Mouse (Mus musculus): ENCODE measurements around the gene Fam173b. TPM values are rescaled to one million over a fixed set of nuclear protein-coding genes. Genes with fewer than 3 reads are reported as not detected.
A peak's percentile ranks its signal among the peaks of the same experiment; 100 is the strongest.

Fam173b gene
- polyA plus RNA-seq, 1 experiment from 2014 or later: 11.9 TPM

DNA sequence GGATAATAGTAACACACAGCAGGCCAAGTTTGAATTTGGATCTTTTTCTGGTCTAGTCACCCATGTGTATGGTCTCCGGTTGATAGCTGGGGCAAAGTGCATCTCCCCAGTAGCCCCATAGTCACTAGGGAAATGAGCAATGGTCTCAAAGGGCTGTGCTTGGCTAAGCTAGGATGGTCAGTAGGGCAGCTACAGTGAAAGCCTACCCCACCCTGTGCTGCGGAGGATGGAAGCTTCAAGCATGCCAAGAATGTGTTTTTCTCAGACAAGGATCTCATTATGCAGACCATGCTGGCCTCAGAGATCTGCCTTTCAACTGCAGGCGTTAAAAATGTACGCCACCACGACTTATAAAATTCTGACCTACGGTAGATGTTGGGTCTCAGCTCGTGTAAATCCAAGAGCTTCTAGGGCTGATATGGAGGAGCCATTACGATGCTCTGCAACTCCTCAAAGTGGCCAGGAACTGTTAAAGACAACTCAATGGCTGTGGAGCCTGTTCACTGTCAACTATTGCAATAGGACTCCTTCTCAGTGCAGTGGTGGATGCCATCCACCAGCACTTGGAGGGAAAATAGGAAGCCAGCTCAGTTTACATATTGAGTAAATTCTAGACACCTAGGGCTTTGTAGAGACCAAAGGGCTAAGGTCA lies 12.5 kb upstream of the Fam173b start:
- Histone ChIP-seq H3K4me2 (replicated peaks) (no peak overlapping the region), H3K9me3 (no peaks in the 10 kb centered on the region), H3K4me1 (no peaks in the 10 kb centered on the region), H3K27me3 (no peaks in the 10 kb centered on the region), H3K9ac (no peak overlapping the region), H3K27ac (no peak overlapping the region), H3K4me3 (no peak overlapping the region), H3K36me3 (peaks cover 53% of the 10 kb centered on the region)
- ATAC-seq (ENCODE audit: insufficient number of reproducible peaks, insufficient read depth, low FRiP score, low TSS enrichment): no peak
- 63% methylated on average over 8 of the region's 8 CpGs for WGBS

DNA sequence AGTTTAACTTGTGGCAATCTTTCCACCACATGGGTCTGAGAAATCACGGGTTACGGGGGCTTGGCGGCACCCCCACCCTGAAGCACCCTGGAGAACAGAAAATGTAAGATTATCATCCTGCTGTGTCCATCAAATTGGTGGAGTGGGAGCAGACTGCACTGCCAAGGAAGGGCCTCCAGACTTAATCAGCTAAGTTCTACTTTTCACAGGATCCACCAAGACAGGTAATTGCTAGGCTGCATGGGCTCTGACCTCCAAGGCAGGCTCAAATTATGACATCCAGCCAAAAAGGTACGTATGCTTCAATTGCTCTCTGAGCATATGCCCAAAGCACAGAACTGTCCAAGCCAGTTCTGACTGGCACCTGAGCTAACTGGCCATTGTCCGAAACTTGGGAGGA lies 11.5 kb upstream of the Fam173b start:
- Histone ChIP-seq H3K4me3 (no peak overlapping the region), H3K4me1 (no peaks in the 10 kb centered on the region), H3K9me3 (no peaks in the 10 kb centered on the region), H3K27me3 (no peaks in the 10 kb centered on the region), H3K27ac (no peak overlapping the region), H3K4me2 (replicated peaks) (no peak overlapping the region), H3K9ac (no peak overlapping the region), H3K36me3 (peaks cover 63% of the 10 kb centered on the region)
- WGBS: 90% methylated on average over 5 of the region's 5 CpGs
- ATAC-seq (ENCODE audit: insufficient number of reproducible peaks, insufficient read depth, low FRiP score, low TSS enrichment): no peak

DNA sequence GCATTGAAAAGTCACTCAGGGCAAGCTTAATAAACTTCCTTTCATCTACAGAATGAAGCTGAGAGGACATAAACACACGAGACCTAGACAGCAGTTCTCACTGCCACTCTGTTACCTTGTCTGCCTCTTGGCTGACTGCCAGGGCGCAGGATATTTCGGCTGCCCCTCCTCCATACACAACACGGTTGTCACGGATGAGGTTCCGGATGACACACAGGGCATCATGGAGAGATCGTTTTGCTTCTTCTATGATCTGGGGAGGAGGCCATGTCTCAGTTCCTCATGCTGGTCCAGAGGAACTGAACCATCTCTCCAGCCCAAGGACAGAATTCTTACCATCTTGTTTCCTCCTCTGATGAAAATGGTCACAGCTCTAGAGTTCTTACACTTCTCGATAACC lies 9.1 kb upstream of the Fam173b start:
- Histone ChIP-seq H3K9ac (no peak overlapping the region), H3K4me1 (no peaks in the 10 kb centered on the region), H3K27me3 (no peaks in the 10 kb centered on the region), H3K9me3 (no peaks in the 10 kb centered on the region), H3K27ac (no peak overlapping the region), H3K4me2 (replicated peaks) (no peak overlapping the region), H3K36me3 (peaks cover 84% of the 10 kb centered on the region), H3K4me3 (no peak overlapping the region)
- ATAC-seq (ENCODE audit: insufficient number of reproducible peaks, insufficient read depth, low FRiP score, low TSS enrichment): no peak
- 90% methylated on average over 8 of the region's 8 CpGs for WGBS

DNA sequence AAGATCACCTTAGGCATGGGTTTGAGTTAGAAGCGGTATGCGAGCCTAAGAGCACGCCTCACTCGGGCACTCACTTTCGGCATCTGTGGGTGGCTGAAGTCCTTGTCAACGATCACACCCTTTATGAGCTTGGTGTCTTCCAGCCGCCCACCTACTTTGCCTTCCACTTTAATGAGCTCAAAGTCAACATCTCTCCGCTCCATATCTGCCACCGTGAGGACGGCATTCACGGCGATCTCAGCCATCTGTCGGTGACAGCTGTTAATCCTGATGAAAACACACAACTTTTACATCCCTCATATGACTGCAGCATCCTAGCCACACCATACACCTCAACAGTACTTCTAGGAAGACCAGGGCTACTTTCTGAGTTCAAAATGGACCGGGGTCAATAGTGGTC lies 7.4 kb upstream of the Fam173b start:
- peaks cover 2% of the 10 kb centered on the region for H3K4me1 ChIP-seq
- no peak for ATAC-seq (ENCODE audit: insufficient number of reproducible peaks, insufficient read depth, low FRiP score, low TSS enrichment)
- H3K27me3 ChIP-seq: no peaks in the 10 kb centered on the region
- H3K4me2 ChIP-seq (replicated peaks): no peak overlapping the region
- no peak overlapping the region for H3K4me3 ChIP-seq
- peaks cover 81% of the 10 kb centered on the region for H3K36me3 ChIP-seq
- no peak overlapping the region for H3K27ac ChIP-seq
- no peaks in the 10 kb centered on the region for H3K9me3 ChIP-seq
- WGBS: 96% methylated on average over 14 of the region's 14 CpGs
- no peak overlapping the region for H3K9ac ChIP-seq

DNA sequence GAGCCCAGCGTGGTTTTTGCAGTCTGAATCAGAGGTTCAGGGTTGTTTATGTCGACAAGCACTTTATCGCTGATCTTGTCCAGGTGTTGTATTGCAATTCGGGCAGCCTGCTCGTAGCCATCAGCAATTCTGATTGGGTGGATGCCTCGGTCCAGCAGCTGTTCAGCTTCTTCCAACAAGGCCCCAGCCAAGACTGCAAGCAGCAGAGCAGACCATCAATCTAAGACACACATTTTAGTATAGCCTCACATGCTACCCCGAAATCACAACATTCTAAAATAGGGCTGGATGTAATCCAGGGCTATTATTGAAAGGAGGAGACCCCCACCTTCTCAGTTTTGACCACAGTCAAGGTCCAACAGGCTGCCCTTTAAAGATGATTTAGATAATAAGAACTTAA lies 6.0 kb upstream of the Fam173b start:
- Histone ChIP-seq H3K27ac (no peak overlapping the region), H3K4me2 (replicated peaks) (no peak overlapping the region), H3K9me3 (no peaks in the 10 kb centered on the region), H3K36me3 (peaks cover 67% of the 10 kb centered on the region), H3K4me1 (peaks cover 13% of the 10 kb centered on the region), H3K4me3 (no peak overlapping the region), H3K9ac (no peak overlapping the region), H3K27me3 (no peaks in the 10 kb centered on the region)
- whole genome bisulfite sequencing: 88% methylated on average over 7 of the region's 7 CpGs
- ATAC-seq (ENCODE audit: insufficient number of reproducible peaks, insufficient read depth, low FRiP score, low TSS enrichment): no peak

DNA sequence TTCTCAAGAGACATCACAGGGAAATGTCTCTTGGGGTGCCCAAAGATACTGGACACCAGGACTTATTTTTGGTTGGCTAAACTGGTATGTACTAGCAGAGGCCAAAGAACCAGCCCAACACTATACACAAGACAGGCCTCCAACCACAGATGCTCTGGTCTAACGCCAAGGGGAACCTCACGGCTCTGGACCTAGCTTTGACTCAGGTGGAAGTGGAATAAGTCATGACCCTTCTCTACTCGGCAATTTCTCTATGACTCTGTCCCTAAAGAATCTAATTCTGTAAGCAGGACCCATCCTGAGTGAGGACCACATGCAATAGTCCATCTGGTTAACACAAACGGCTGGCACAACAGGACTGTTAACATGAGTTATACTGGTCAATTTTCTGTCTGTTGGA lies 1.8 kb upstream of the Fam173b start:
- H3K9ac ChIP-seq: no peak overlapping the region
- peak overlapping the region; percentile 93 for H3K4me3 ChIP-seq
- no peaks in the 10 kb centered on the region for H3K27me3 ChIP-seq
- H3K36me3 ChIP-seq: peaks cover 25% of the 10 kb centered on the region
- 78% methylated on average over 4 of the region's 4 CpGs for WGBS
- ATAC-seq (ENCODE audit: insufficient number of reproducible peaks, insufficient read depth, low FRiP score, low TSS enrichment): no peak
- H3K4me1 ChIP-seq: peaks cover 21% of the 10 kb centered on the region
- H3K4me2 ChIP-seq (replicated peaks): peak overlapping the region; percentile 95
- H3K27ac ChIP-seq: no peak overlapping the region
- no peaks in the 10 kb centered on the region for H3K9me3 ChIP-seq

GRCm38 (mm10) chr15:31601279-31601645 lies 390 bp upstream of the Fam173b start:
- H3K9me3 ChIP-seq: no peaks in the 10 kb centered on the region
- peak; percentile 75 for ATAC-seq (ENCODE audit: insufficient number of reproducible peaks, insufficient read depth, low FRiP score, low TSS enrichment)
- peak overlapping the region; percentile 97 for H3K9ac ChIP-seq
- no peaks in the 10 kb centered on the region for H3K27me3 ChIP-seq
- peaks cover 21% of the 10 kb centered on the region for H3K4me1 ChIP-seq
- H3K27ac ChIP-seq: peak overlapping the region; percentile 94
- peaks cover 11% of the 10 kb centered on the region for H3K36me3 ChIP-seq
- peak overlapping the region; percentile 95 for H3K4me2 ChIP-seq (replicated peaks)
- H3K4me3 ChIP-seq: peak overlapping the region; percentile 93
- WGBS: under 1% methylated on average over 33 of the region's 33 CpGs

DNA sequence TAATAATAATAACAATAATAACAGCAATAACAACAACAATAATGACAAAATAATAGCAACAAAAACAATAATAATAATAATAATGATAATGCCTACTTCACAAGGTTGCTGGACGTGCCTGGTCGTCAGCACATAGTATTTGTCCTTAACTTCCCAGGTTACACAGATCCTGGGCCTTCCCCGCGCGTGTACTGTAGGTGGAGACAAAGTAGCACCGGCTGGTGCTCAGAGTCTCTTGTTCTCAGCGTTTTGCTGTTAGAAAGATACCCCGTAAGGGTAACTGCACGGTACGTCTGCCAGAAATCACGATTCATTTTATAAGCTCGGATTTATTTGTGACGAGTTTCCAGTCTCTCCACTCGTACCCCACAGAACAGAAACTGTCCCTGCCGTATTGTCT lies 774 bp downstream of the Fam173b start:
- ATAC-seq (ENCODE audit: insufficient number of reproducible peaks, insufficient read depth, low FRiP score, low TSS enrichment): peak; percentile 58
- Histone ChIP-seq H3K4me1 (peaks cover 21% of the 10 kb centered on the region), H3K27me3 (no peaks in the 10 kb centered on the region), H3K4me3 (peak overlapping the region; percentile 93), H3K4me2 (replicated peaks) (peak overlapping the region; percentile 56), H3K36me3 (peaks cover 2% of the 10 kb centered on the region), H3K9me3 (no peaks in the 10 kb centered on the region), H3K9ac (peak overlapping the region; percentile 91), H3K27ac (peak overlapping the region; percentile 94)
- 7% methylated on average over 15 of the region's 15 CpGs for whole genome bisulfite sequencing

GRCm38 (mm10) chr15:31603113-31603512 lies 1.5 kb downstream of the Fam173b start:
- ATAC-seq (ENCODE audit: insufficient number of reproducible peaks, insufficient read depth, low FRiP score, low TSS enrichment): no peak
- 88% methylated on average over 13 of the region's 13 CpGs for WGBS
- peak overlapping the region; percentile 91 for H3K9ac ChIP-seq
- peak overlapping the region; percentile 56 for H3K4me2 ChIP-seq (replicated peaks)
- H3K36me3 ChIP-seq: no peaks in the 10 kb centered on the region
- H3K27me3 ChIP-seq: no peaks in the 10 kb centered on the region
- H3K27ac ChIP-seq: no peak overlapping the region
- H3K4me1 ChIP-seq: peaks cover 21% of the 10 kb centered on the region
- H3K9me3 ChIP-seq: no peaks in the 10 kb centered on the region
- H3K4me3 ChIP-seq: peak overlapping the region; percentile 93

GRCm38 (mm10) chr15:31606821-31607220 lies 5.2 kb downstream of the Fam173b start:
- Histone ChIP-seq H3K9ac (no peak overlapping the region), H3K27me3 (no peaks in the 10 kb centered on the region), H3K4me3 (no peak overlapping the region), H3K4me1 (peaks cover 14% of the 10 kb centered on the region; the same call in 1 of the 2 replicates), H3K9me3 (no peaks in the 10 kb centered on the region), H3K27ac (no peak overlapping the region), H3K4me2 (replicated peaks) (no peak overlapping the region), H3K36me3 (no peaks in the 10 kb centered on the region)
- no peak for ATAC-seq (ENCODE audit: insufficient number of reproducible peaks, insufficient read depth, low FRiP score, low TSS enrichment)
- 74% methylated on average over 6 of the region's 6 CpGs for WGBS

DNA sequence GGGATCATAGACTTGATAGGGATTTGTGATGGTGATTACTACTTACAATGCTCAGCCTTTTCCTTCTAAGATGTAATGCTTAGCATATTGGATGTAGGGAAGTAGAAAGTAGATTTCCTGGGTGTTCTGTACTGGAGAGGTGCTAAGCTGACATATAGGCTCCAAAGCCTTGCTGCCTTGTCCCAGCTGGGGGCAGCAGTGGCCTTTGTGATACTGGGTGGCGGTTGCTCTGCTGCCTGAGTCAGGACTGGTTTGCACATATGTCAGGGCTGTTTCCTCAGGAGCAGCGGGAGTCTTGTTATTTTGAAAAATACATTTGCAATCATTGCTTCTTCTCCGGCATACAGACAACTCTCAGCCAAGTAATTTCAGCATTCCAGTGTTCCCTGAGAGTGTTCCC lies 9.4 kb downstream of the Fam173b start:
- Histone ChIP-seq H3K27me3 (no peaks in the 10 kb centered on the region), H3K4me2 (replicated peaks) (no peak overlapping the region), H3K9ac (no peak overlapping the region), H3K4me1 (peaks cover 7% of the 10 kb centered on the region; the same call in 1 of the 2 replicates), H3K27ac (no peak overlapping the region), H3K36me3 (no peaks in the 10 kb centered on the region), H3K4me3 (no peak overlapping the region), H3K9me3 (no peaks in the 10 kb centered on the region)
- no peak for ATAC-seq (ENCODE audit: insufficient number of reproducible peaks, insufficient read depth, low FRiP score, low TSS enrichment)
- 54% methylated on average over 3 of the region's 3 CpGs for WGBS

- Histone ChIP-seq H3K36me3 (peaks cover 4% of the 10 kb centered on the region; the same call in 1 of the 2 replicates), H3K9me3 (no peaks in the 10 kb centered on the region), H3K27me3 (no peaks in the 10 kb centered on the region), H3K4me1 (peaks cover 7% of the 10 kb centered on the region; the same call in 1 of the 2 replicates), H3K9ac (no peak overlapping the region), H3K27ac (no peak overlapping the region), H3K4me3 (no peak overlapping the region), H3K4me2 (replicated peaks) (no peak overlapping the region)
- no peak for ATAC-seq (ENCODE audit: insufficient number of reproducible peaks, insufficient read depth, low FRiP score, low TSS enrichment)
- WGBS: 75% methylated on average over 4 of the region's 4 CpGs
Measured at GRCm38 (mm10) chr15:31611976-31612375, 10.3 kb downstream of the Fam173b start.

Measured in embryonic facial prominence, embryonic 12.5 days (tissue).